Mouse (Mus musculus) lung, adult 18-20 months (tissue): ENCODE measurements around the gene Ihh.

Source experiments
- DNase-seq, 2 experiments: peaks; one replicate each; pipeline ENCODE4 v3.0.0; 2022; ENCODE audit warnings: mixed read lengths in 2 of 2

The Ihh gene

GRCm38 (mm10) chr1:74941651-74942360 is 9.7 kb downstream of the Ihh start:
- DNase-seq = no peak

GRCm38 (mm10) chr1:74939762-74940161 is 11.7 kb downstream of the Ihh start:
- no peak for DNase-seq

GRCm38 (mm10) chr1:74936221-74936830 is 15.1 kb downstream of the Ihh start:
- no peak for DNase-seq

GRCm38 (mm10) chr1:74935402-74935801 is 16.1 kb downstream of the Ihh start, which contains the start of gene Cfap65:
Gene Cfap65, minus strand, starts transcription at chr1:74935599.
- DNase-seq = peak in 1 of 2 experiments; percentile 29

- no peak for DNase-seq
Observed at GRCm38 (mm10) chr1:74927621-74928296, 23.7 kb downstream of the Ihh start.

- peak; percentile 26 to 36 for DNase-seq
Observed at GRCm38 (mm10) chr1:74926721-74927120, 24.8 kb downstream of the Ihh start.

GRCm38 (mm10) chr1:74924464-74924863 is 27.0 kb downstream of the Ihh start:
- DNase-seq = no peak

- DNase-seq = peak in 1 of 2 experiments; percentile 21
Observed at GRCm38 (mm10) chr1:74915706-74916105, 35.8 kb downstream of the Ihh start.

GRCm38 (mm10) chr1:74902191-74902590 is 49.3 kb downstream of the Ihh start:
- DNase-seq = no peak

- DNase-seq = peak; percentile 42 to 52
Observed at GRCm38 (mm10) chr1:74901686-74902085, 49.8 kb downstream of the Ihh start.

GRCm38 (mm10) chr1:74900341-74901285 is 50.9 kb downstream of the Ihh start:
- peak; percentile 88 to 92 for DNase-seq

GRCm38 (mm10) chr1:74898656-74899431 is 52.6 kb downstream of the Ihh start:
- DNase-seq = no peak

GRCm38 (mm10) chr1:74897976-74898375 is 53.5 kb downstream of the Ihh start:
- DNase-seq = no peak
